9 mouse cellular contexts compared by ENCODE assay signal in genomic region chr9:20877118-20878040, GRCm38 (mm10). TPM values are rescaled to one million over a fixed set of nuclear protein-coding genes. Genes with fewer than 3 reads are reported as not detected.
A peak's percentile ranks its signal among the peaks of the same experiment; 100 is the strongest.
DNase-seq lines count a peak whose midpoint lies in the region; ATAC-seq and TF ChIP-seq lines count a peak whose summit lies in the region.
"Had no signal": no experiment of that assay in that cellular context is flagged by ENCODE, and none has a peak within 500 bp of the region (broad histone marks: within the 10 kb centered on the region; RNA-seq: fewer than 3 reads in every experiment).

No protein-coding gene starts in this region.

- no peaks in the 10 kb centered on the region for H3K9me3 ChIP-seq in hindbrain, embryonic 13.5 days
- H3K9me3 ChIP-seq in midbrain, embryonic 14.5 days (ENCODE audit: control insufficient read depth, low read length) = no peaks in the 10 kb centered on the region

- H3K4me2 ChIP-seq in hindbrain, embryonic 13.5 days = peak overlapping the region; percentile 66
- peak overlapping the region; percentile 72 for H3K4me2 ChIP-seq in midbrain, embryonic 14.5 days (ENCODE audit: low read length)

- peak; percentile 49 for DNase-seq in kidney, adult 9 months
- no peak for DNase-seq in kidney, postnatal 4 days
- no peak for DNase-seq in midbrain, embryonic 14.5 days
- DNase-seq in adrenal gland, postnatal 10 days = no peak
- DNase-seq in right cerebral cortex, adult 18-20 months = no peak
- DNase-seq in layer of hippocampus, adult 9-10 months (ENCODE audit: low spot score) = no peak

- no peak for TF ChIP-seq CTCF in bone marrow, adult 2 months (IDR thresholded peaks at IDR 0.05; ENCODE audit: control insufficient read depth, insufficient read depth, low read length)

- peak overlapping the region; percentile 74 for H3K9ac ChIP-seq in hindbrain, embryonic 13.5 days
- H3K9ac ChIP-seq in midbrain, embryonic 14.5 days (replicated peaks; ENCODE audit: low read length) = peak overlapping the region; percentile 37; the same call in 1 of the 2 replicates

- H3K36me3 ChIP-seq in hindbrain, embryonic 13.5 days = no peaks in the 10 kb centered on the region
- H3K36me3 ChIP-seq in midbrain, embryonic 14.5 days (ENCODE audit: control insufficient read depth, insufficient read depth, low read length) = no peaks in the 10 kb centered on the region

- peak overlapping the region; percentile 63 for H3K4me3 ChIP-seq in bone marrow, adult 2 months (replicated peaks; ENCODE audit: control insufficient read depth, low read depth, low read length)
- peak overlapping the region; percentile 44 for H3K4me3 ChIP-seq in hindbrain, embryonic 13.5 days
- H3K4me3 ChIP-seq in midbrain, embryonic 14.5 days (replicated peaks; ENCODE audit: low read depth, low read length) = peak overlapping the region; percentile 40

- H3K27me3 ChIP-seq in hindbrain, embryonic 13.5 days = 0 out of 2 replicates have a peak, but pooled peaks cover 11% of the 10 kb centered on the region
- H3K27me3 ChIP-seq in midbrain, embryonic 14.5 days (ENCODE audit: control insufficient read depth, insufficient read depth, low read length) = no peaks in the 10 kb centered on the region

- no peak; the same call in 1 of the 2 replicates for ATAC-seq in hindbrain, embryonic 13.5 days (ENCODE audit: low FRiP score)
- ATAC-seq in midbrain, embryonic 14.5 days (ENCODE audit: low FRiP score, low TSS enrichment) = no peak; the same call in 1 of the 2 replicates

- H3K4me1 ChIP-seq in bone marrow, adult 2 months (ENCODE audit: control insufficient read depth, insufficient read depth, low read length) = no peaks in the 10 kb centered on the region; the same call in 1 of the 2 replicates
- H3K4me1 ChIP-seq in hindbrain, embryonic 13.5 days (replicated peaks) = peaks cover 13% of the 10 kb centered on the region; the same call in 1 of the 2 replicates
- peaks cover 3% of the 10 kb centered on the region; the same call in 1 of the 2 replicates for H3K4me1 ChIP-seq in midbrain, embryonic 14.5 days (ENCODE audit: control insufficient read depth, insufficient read depth, low read length)

- 33% methylated on average over 14 of the region's 14 CpGs for WGBS in bone marrow, adult 2 months
- WGBS in hindbrain, embryonic 13.5 days = 39% methylated on average over 14 of the region's 14 CpGs
- WGBS in midbrain, embryonic 14.5 days = 35% methylated on average over 14 of the region's 14 CpGs

- no peak for TF ChIP-seq POLR2A in bone marrow, adult 2 months (IDR thresholded peaks at IDR 0.05; ENCODE audit: borderline replicate concordance, control insufficient read depth, low read depth, low read length)

- peak overlapping the region; percentile 35 for H3K27ac ChIP-seq in bone marrow, adult 2 months (ENCODE audit: control insufficient read depth, insufficient read depth, low read depth, low read length, poor library complexity)
- H3K27ac ChIP-seq in hindbrain, embryonic 13.5 days = peak overlapping the region; percentile 96
- H3K27ac ChIP-seq in midbrain, embryonic 14.5 days (replicated peaks; ENCODE audit: low read depth, low read length) = peak overlapping the region; percentile 93

RNA-seq across cellular contexts. Expression of gene Angptl6, which starts 2.1 kb away (rescaled TPM):
- 1.6 TPM in 1 of 2 replicates, not detected in the other for polyA plus RNA-seq in bone marrow, adult 2 months (2011; ENCODE audit: insufficient read depth, insufficient read length, low replicate concordance, missing spikeins)
- polyA plus RNA-seq in hindbrain, embryonic 13.5 days (2015; fragmentation: Nextera tagmentation; extraction: Ambion mirVana) = 9.8 and 10.1 TPM in 2 replicates
- 11.1 and 14.4 TPM in 2 replicates for polyA plus RNA-seq in midbrain, embryonic 14.5 days (2014; fragmentation: Nextera tagmentation; extraction: Ambion mirVana)
- total RNA-seq in adrenal gland, postnatal 10 days (2021) = 1 to 10 TPM; 5.0 to 5.3 TPM

RNA-seq across cellular contexts. Expression of gene A230050P20Rik, which starts 8.9 kb away (rescaled TPM):
- polyA plus RNA-seq in bone marrow, adult 2 months (2011; ENCODE audit: insufficient read depth, insufficient read length, low replicate concordance, missing spikeins) = 13.1 and 28.5 TPM in 2 replicates
- 1.9 and 2.3 TPM in 2 replicates for polyA plus RNA-seq in hindbrain, embryonic 13.5 days (2015; fragmentation: Nextera tagmentation; extraction: Ambion mirVana)
- polyA plus RNA-seq in midbrain, embryonic 14.5 days (2014; fragmentation: Nextera tagmentation; extraction: Ambion mirVana) = 1.3 and 1.9 TPM in 2 replicates
- total RNA-seq in adrenal gland, postnatal 10 days (2021) = 10 to 100 TPM; 17.1 to 28.0 TPM

RNA-seq across cellular contexts. Expression of gene Ppan, which starts 10.6 kb away (rescaled TPM):
- polyA plus RNA-seq in bone marrow, adult 2 months (2011; ENCODE audit: insufficient read depth, insufficient read length, low replicate concordance, missing spikeins) = 41.9 and 69.7 TPM in 2 replicates
- 46.9 and 50.3 TPM in 2 replicates for polyA plus RNA-seq in hindbrain, embryonic 13.5 days (2015; fragmentation: Nextera tagmentation; extraction: Ambion mirVana)
- polyA plus RNA-seq in midbrain, embryonic 14.5 days (2014; fragmentation: Nextera tagmentation; extraction: Ambion mirVana) = 39.8 and 43.9 TPM in 2 replicates
- 10 to 100 TPM; 32.6 to 38.2 TPM for total RNA-seq in adrenal gland, postnatal 10 days (2021)

RNA-seq across cellular contexts. Expression of gene Eif3g, which starts 21.0 kb away (rescaled TPM):
- 62.7 and 99.1 TPM in 2 replicates for polyA plus RNA-seq in bone marrow, adult 2 months (2011; ENCODE audit: insufficient read depth, insufficient read length, low replicate concordance, missing spikeins)
- 252 and 265 TPM in 2 replicates for polyA plus RNA-seq in hindbrain, embryonic 13.5 days (2015; fragmentation: Nextera tagmentation; extraction: Ambion mirVana)
- polyA plus RNA-seq in midbrain, embryonic 14.5 days (2014; fragmentation: Nextera tagmentation; extraction: Ambion mirVana) = 231 and 234 TPM in 2 replicates
- total RNA-seq in adrenal gland, postnatal 10 days (2021) = 100 to 1,000 TPM; 136 to 143 TPM

RNA-seq across cellular contexts. Expression of gene Rdh8, which starts 59.1 kb away (rescaled TPM):
- not detected in 2 replicates for polyA plus RNA-seq in bone marrow, adult 2 months (2011; ENCODE audit: insufficient read depth, insufficient read length, low replicate concordance, missing spikeins)
- not detected in 2 replicates for polyA plus RNA-seq in hindbrain, embryonic 13.5 days (2015; fragmentation: Nextera tagmentation; extraction: Ambion mirVana)
- not detected in 2 replicates for polyA plus RNA-seq in midbrain, embryonic 14.5 days (2014; fragmentation: Nextera tagmentation; extraction: Ambion mirVana)
- total RNA-seq in adrenal gland, postnatal 10 days (2021) = not detected
- total RNA-seq: granulocyte monocyte progenitor cell, adult 5-6 weeks had no signal

Comparison
In these comparisons a context has a peak if more than half of its experiments do, and no peak if none do; other contexts are left out.
1. H3K27ac ChIP-seq: peak in every context shown above with its lines; median percentile 96 in hindbrain, embryonic 13.5 days; 93 in midbrain, embryonic 14.5 days; 35 in bone marrow, adult 2 months.